Mouse (Mus musculus): Measurements from ENCODE around the gene Rnf121.

Rnf121 gene

DNA sequence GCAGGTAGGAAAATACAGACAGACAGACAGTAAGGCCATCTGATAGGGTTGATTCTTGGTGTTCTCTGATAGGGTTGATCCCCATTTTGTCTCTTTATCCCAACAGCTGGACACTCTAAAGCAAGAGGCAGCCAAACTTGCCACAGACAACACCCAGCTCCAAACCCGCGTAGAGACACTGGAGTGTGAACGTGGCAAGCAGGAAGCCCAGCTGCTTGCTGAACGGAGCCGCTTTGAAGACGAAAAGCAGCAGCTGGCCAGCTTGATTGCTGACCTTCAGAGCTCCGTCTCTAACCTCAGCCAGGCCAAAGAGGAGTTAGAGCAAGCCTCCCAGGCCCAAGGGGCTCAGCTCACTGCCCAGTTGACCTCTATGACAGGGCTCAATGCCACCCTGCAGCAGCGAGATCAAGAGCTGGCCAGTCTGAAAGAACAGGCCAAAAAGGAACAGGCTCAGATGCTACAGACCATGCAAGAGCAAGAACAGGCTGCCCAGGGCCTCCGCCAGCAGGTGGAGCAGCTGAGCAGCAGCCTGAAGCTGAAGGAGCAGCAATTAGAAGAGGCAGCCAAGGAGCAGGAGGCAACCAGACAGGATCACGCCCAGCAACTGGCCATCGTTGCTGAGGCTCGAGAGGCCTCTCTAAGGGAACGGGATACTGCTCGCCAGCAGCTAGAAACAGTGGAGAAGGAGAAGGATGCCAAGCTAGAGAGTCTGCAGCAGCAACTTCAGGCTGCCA, 66.9 kb downstream of the Rnf121 start:
- DNase-seq: peak; percentile 94 to 95

DNA sequence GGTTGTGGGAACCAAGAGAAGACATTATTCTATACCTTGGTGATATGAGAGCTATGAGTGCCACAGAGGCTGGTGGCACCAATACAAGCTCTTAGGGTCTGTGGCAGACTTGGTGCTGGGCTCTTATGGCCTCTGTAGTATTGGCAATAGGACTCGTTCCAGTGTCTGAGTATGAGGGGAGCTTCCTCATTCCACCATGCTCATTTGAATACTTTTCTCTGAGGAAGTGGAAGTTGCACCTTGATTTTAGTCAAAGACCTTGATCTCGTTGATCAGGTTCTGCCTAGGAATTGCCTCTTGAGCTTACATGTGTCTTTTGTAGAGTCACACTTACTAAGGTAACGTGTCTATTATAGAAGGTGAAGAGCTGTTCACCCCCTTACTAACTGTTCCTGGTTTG, 71.0 kb downstream of the Rnf121 start:
- DNase-seq: no peak

DNA sequence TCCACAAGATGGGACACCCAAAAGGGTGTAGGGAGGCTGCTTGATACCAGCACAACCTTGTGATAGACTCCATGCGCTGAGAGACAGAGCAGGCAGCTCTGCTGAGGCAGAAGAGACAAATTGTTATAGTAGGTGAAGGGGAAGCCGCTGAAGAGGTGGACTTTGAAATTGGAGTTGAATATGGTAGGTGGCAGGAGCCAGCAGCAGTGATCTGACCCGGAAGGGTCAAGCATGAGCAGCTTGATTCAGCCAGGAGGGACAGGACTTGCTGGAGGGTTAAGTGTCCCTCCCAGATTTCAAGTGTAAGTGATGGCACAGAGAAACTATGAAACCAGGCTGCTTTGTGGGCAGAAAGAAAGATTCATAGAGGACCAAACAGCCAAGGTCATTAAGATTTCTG, 80.2 kb downstream of the Rnf121 start:
- DNase-seq: no peak

DNA sequence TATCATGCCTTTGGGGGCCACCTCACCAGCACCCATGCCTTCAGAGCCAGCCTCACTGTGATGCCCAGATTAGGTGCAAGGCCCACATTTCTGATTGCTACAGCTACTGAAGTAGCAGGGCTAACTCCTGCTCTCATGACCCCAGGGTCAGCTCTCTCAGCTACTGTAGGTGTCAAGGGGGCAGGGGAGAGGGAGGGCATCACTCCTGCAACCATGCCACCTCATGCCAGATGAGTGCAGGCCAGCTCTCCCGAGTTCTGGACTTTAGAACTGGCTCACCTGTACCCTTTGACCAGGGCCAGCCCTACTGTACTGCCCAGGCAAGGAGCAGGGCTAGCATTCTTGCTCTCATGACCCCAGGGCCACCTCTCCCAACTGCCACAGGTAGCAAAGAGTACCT, 82.5 kb downstream of the Rnf121 start:
- no peak for DNase-seq

DNA sequence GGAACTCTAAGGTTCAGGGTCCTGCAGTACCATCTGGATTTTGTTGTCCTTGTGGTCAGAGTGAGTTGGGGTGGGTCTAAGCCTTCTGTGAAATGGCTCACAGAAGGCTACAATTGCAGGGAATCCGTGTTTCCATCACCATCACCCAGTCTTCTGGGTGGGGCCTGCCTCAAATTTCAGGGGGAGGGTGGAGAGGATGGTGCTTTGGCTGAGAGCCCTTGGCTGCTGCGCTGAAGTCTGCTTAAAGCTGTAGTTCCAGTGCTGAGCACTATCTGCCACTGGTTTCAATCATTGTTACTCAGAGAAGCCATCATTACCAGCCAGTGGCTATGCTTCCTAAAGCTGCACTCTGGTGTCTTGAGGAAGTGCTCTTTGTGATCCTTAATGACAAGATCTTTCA, 90.8 kb downstream of the Rnf121 start:
- DNase-seq: peak; percentile 31 to 50

DNA sequence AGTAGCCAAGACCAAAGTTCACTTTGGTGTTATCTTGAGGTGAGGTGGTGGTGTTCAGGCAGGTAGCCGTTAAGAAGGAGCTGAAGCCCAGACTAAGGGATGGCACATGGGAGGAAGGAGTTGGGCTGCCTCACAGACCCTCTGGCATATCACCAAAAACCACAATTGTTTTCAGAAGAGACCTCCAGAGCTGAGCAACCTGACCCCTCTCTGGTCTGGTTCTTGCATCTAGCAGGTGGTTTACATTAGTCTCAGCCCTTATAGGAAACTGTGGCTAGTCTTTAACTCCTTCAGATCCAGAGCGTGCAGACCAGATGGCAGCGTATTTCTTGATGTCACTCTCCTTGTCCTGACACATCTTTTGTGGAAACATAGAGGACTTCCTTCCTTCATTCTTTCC, 91.5 kb downstream of the Rnf121 start:
- DNase-seq: no peak

DNA sequence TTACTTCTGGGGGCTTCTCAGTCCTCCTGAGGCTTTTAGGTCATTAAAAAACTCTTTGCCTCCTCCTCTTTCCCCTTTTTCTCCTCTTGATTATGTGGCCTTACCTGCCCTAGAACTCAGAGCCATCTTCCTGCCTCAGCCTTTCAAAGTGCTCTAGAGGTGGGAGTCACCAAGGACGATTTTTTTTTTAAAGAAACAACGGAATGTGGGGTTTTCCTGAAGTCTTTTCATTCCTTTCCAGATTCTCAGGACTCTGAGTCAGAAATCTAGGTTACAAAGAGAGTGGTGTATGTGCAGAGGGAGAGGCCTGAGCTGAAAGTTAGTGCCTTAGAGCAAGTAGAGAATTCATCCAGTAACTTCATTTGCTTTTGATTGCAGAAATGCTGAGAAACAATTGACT, 93.5 kb downstream of the Rnf121 start:
- no peak for DNase-seq

DNA sequence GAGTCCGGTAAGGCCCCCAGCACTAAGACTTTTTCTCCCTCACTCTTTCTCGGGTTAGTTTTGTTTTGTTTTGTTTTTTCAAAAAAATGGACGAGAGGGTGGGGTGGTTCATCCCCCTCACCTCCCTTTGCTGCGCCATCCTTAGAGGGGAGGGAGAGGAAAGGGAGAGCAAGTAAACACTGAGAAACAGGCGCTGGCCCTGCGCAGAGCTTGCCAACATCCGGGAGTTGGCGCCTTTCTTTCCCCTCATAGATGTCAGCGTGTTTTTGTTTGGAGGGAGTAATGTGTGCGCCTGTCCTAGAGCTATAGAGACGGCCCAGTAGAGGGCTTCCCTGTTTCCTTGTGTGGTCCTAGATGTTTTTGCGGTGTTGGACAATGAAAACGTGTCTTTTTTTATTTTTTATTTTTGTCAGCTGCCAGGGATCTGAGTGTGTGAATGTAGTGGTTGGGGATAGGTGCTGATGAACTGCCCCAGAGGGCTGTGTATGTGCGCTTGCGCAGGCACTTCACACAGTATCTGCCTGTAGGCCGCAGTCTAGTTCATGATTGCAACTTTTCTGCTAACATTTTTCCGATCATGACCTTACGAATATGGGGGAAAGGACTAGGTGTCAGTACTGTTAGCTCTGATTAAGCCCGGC, 94.3 kb downstream of the Rnf121 start:
- peak; percentile 81 to 83 for DNase-seq

DNA sequence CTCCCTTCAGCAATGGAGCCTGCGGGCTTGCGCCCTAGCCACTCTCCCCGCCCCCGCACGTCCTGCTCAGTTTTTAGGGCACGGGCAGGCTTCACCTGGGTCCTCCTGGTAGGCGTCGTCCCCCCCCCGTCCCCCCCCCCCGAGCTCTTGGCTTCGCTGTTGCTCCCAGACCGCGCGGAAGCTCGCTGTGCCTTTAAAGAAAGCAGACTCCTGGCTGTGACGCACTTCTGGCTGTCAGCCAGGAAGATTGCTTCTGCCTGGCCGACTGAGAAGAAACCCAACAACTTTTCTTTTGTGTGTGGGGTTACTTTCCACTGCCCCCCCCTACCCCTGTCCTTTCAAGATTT, 94.9 kb downstream of the Rnf121 start:
- peak in 1 of 2 experiments; percentile 90 for DNase-seq

DNA sequence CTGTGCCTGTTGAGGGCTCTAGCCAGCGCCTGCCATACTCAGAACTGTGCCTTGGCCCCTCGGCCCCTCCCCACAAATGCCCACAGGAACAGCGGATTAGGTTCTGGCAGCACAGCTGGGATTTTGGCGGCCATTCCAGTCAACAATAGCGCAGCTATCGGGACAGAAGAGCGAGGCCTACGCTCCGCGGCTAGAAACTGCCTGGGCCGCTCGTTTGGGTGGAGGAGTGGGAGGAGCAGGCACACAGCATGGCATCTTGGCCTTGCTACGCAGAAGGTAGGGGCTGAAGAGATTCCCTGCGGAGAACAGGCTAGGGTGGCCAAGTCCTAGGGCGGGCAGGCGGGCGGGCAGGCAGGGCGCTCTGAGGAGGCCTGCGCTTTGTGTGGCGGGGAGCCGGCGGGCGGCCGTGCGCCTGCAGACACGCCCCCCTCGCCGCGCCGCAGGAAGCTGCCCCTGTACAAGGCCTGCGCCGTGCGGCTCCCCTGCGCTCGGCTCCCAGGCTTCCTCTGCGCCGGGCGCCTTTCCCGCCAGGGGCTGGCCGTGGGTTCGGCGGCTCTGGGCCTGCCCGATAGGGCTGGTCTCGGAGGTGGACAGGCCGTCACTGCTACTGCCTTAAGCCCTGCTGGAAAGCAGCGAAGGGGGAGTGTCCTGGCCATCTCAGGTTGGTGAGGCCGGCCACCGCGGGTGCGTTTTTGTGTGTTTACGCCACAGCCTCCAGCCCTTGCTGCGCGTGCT, 95.4 kb downstream of the Rnf121 start:
- peak; percentile 82 to 86 for DNase-seq
